Mouse (Mus musculus) intestine, embryonic 15.5 days (tissue): ENCODE measurements at regions not wholly inside any gene's neighbourhood (a gene's known extent, or its start where the extent isn't known, plus 50 kb on each side); places are given as distances from the start of the nearest gene placed in this dataset.

Source experiments
- ATAC-seq: fragments of 200-750 bp; cut with Nextera tagmentation; 2 replicates; pipeline ENCODE4 v1.8.0; 2017; ENCODE audit warnings: moderate TSS enrichment, moderate library complexity
- H3K27ac ChIP-seq: fragments of 300-500 bp; sonication (generic); 2 replicates; pipeline ENCODE4 v1.5.1; 2015; ENCODE audit warnings: mild to moderate bottlenecking, inconsistent platforms
- H3K27me3 ChIP-seq: fragments of 300-500 bp; sonication (generic); replicated peaks from 2 replicates; pipeline ENCODE4 v1.6.1; 2015; ENCODE audit warnings: inconsistent platforms
- H3K36me3 ChIP-seq: fragments of 300-500 bp; sonication (generic); 2 replicates; pipeline ENCODE4 v1.6.1; 2015; ENCODE audit warnings: inconsistent platforms
- H3K4me1 ChIP-seq: fragments of 300-500 bp; sonication (generic); replicated peaks from 2 replicates; pipeline ENCODE4 v1.6.1; 2015; ENCODE audit warnings: inconsistent platforms
- H3K4me2 ChIP-seq: fragments of 300-500 bp; sonication (generic); replicated peaks from 2 replicates; pipeline ENCODE4 v1.6.1; 2015; ENCODE audit warnings: mild to moderate bottlenecking, inconsistent platforms
- H3K4me3 ChIP-seq: fragments of 300-500 bp; sonication (generic); replicated peaks from 2 replicates; pipeline ENCODE4 v1.5.1; 2015; ENCODE audit warnings: inconsistent platforms
- H3K9ac ChIP-seq: fragments of 300-500 bp; sonication (generic); 2 replicates; pipeline ENCODE4 v1.6.1; 2015; ENCODE audit warnings: inconsistent platforms
- H3K9me3 ChIP-seq: fragments of 300-500 bp; sonication (generic); 2 replicates; pipeline ENCODE4 v1.6.1; 2016; ENCODE audit warnings: inconsistent platforms
- WGBS: fragments of 180-500 bp; shearing (Covaris S2); methylation state at CpG from one replicate; pipeline ENCODE4 v1.1.7; 2015; 5-methylcytosine and 5-hydroxymethylcytosine counted together

DNA sequence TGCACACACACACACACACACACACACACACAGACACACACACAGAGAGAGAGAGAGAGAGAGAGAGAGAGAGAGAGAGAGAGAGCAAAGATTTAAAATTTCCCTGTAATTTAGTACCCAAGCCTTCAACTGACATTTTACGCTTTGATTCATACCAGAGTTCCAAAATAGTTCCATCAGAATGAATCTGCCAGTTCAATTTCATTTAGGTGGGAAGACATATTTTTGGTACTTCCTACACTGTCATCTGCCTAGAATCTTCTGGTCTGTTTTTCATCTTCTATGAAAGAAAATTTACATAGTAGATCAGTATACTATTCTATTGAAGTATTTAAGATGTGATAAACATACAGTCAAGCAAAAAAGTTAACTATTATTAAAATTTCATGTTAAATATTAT lies 1177.4 kb downstream of the Zpld1 start:
- H3K4me2 ChIP-seq: no peak overlapping the region
- H3K4me1 ChIP-seq: no peaks in the 10 kb centered on the region
- WGBS: 84% methylated on average over 1 of the region's 1 CpGs
- no peak overlapping the region for H3K9ac ChIP-seq
- H3K27ac ChIP-seq: no peak overlapping the region
- no peaks in the 10 kb centered on the region for H3K27me3 ChIP-seq
- no peak for ATAC-seq
- no peak overlapping the region for H3K4me3 ChIP-seq
- no peaks in the 10 kb centered on the region for H3K36me3 ChIP-seq
- no peaks in the 10 kb centered on the region for H3K9me3 ChIP-seq

DNA sequence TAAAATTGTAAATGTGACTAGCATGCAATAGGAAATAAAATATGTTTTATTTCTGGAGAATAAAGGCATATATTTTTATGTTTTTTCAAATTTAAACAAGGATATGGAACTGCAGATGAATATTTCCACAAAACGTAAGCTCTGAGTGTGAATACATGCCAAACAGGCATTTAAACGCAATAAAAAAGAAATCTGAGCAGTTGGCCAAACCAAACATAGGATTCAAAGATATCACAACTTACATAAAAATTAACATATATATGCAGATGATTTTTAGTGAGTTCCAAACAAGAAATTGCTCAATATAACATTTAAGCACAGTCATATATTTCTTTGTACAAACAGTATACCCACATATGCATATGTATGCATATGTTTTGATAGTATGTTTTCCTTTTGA lies 1199.1 kb downstream of the Zpld1 start:
- H3K27ac ChIP-seq: no peak overlapping the region
- WGBS: 88% methylated on average over 2 of the region's 2 CpGs
- no peaks in the 10 kb centered on the region for H3K36me3 ChIP-seq
- no peak overlapping the region for H3K4me3 ChIP-seq
- H3K9me3 ChIP-seq: no peaks in the 10 kb centered on the region
- no peaks in the 10 kb centered on the region for H3K4me1 ChIP-seq
- no peak overlapping the region for H3K9ac ChIP-seq
- no peaks in the 10 kb centered on the region for H3K27me3 ChIP-seq
- no peak for ATAC-seq
- H3K4me2 ChIP-seq: no peak overlapping the region

DNA sequence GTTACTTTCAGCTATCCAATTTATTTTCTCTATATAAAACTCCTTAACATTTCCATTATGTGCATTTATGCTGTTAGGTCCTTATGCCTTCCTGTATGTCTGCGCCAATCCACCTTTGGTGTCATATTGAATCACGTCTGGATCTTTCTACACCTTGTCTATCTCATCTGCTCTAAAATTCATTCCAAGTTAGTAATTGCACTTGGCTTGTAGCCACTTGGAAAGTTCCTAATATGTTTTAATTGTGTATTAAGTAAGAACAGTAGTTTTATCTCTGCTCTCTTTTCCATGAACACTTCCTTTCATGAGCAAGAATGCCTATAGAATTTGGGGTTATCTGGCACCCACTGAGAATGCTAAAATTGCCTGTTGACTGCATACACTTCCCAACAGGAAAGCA lies 1205.6 kb downstream of the Zpld1 start:
- WGBS: 86% methylated on average over 2 of the region's 2 CpGs
- ATAC-seq: no peak
- no peak overlapping the region for H3K4me3 ChIP-seq

DNA sequence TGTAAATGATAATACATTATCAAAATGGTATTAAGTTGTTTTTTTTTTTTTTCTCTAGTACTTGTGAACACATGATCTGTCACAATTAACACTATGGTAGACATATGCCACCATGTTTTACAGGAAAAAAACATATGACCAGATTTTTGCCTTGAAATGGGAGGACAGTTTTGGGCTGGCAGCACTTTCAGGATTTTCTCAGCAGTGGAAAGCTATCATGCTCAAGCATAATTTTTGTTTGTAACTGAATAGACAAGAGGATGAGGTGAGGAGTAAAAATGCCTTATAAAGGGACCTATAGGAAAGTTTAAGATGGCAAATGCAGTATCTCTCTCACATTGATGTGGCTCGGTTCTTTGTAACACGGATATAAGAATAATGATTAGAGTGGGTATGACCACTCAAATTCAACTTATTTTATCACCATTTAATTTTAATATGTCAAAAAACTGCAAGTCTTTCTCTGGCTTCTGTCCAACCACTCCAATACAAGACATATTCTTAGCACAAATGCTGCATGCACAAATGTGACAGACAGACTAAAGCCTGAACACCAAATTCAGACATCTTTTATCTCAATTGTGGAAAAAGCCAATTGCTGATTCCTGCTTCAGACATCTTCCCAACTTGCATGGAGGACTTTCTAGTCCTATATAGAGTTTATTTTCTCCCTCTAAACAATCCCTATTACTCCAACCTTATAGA lies 1206.6 kb downstream of the Zpld1 start:
- 95% methylated on average over 2 of the region's 2 CpGs for WGBS
- no peak overlapping the region for H3K4me2 ChIP-seq

More for the DNA sequence above, 1205.6 kb downstream of the Zpld1 start:
- no peaks in the 10 kb centered on the region for H3K9me3 ChIP-seq
- H3K4me2 ChIP-seq: no peak overlapping the region
- H3K4me1 ChIP-seq: no peaks in the 10 kb centered on the region
- H3K27ac ChIP-seq: no peak overlapping the region
- no peaks in the 10 kb centered on the region for H3K36me3 ChIP-seq
- no peaks in the 10 kb centered on the region for H3K27me3 ChIP-seq
- no peak overlapping the region for H3K9ac ChIP-seq

DNA sequence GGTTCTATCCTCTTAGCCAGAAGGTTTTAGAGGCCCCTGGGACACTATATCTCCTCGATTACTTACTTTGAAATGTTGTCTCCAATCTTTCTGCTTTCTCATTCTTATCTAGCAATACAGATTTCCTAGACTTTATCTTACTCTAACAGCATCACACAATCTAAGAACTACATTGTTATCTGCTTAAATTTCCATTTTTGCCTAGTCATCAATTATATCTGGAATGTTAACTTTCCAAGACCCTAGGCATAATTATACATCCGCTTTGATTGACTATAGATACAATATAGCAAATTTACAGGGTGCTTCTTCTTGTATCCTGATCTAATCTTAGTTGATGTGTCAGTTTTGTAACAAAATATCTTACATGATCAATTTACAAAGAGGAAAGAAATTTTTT lies 1217.3 kb downstream of the Zpld1 start:
- 88% methylated on average over 2 of the region's 2 CpGs for WGBS
- Histone ChIP-seq H3K4me3 (no peak overlapping the region), H3K9me3 (no peaks in the 10 kb centered on the region), H3K4me2 (no peak overlapping the region), H3K36me3 (no peaks in the 10 kb centered on the region), H3K27ac (no peak overlapping the region), H3K9ac (no peak overlapping the region), H3K27me3 (no peaks in the 10 kb centered on the region), H3K4me1 (no peaks in the 10 kb centered on the region)
- ATAC-seq: no peak

More for the DNA sequence above, 1206.6 kb downstream of the Zpld1 start:
- H3K9ac ChIP-seq: no peak overlapping the region
- H3K4me1 ChIP-seq: no peaks in the 10 kb centered on the region
- no peaks in the 10 kb centered on the region for H3K36me3 ChIP-seq
- no peak overlapping the region for H3K4me3 ChIP-seq
- no peak overlapping the region for H3K27ac ChIP-seq
- ATAC-seq: no peak
- H3K27me3 ChIP-seq: no peaks in the 10 kb centered on the region
- H3K9me3 ChIP-seq: no peaks in the 10 kb centered on the region

DNA sequence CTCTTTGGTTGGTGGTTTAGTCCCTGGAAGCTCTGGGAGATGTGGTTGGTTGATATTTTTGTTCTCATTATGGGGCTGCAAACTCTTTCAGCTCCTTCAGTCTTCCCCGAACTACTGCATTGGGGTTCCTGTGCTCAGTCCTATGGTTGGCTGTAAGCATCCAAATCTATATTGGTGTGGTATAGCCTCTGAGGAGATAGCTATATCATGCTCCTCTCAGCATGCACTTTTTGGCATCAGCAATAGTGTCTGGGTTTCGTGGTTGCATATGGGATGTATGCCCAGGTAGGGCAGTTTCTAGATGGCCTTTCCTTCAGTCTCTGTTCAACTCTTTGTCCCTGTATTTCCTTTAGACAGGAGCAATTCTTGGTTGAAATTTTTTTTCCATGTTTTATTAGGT lies 1250.0 kb downstream of the Zpld1 start:
- H3K27me3 ChIP-seq: no peaks in the 10 kb centered on the region
- 83% methylated on average over 2 of the region's 2 CpGs for WGBS
- ATAC-seq: no peak
- H3K9ac ChIP-seq: no peak overlapping the region
- no peaks in the 10 kb centered on the region for H3K9me3 ChIP-seq
- H3K27ac ChIP-seq: no peak overlapping the region
- H3K4me2 ChIP-seq: no peak overlapping the region
- no peaks in the 10 kb centered on the region for H3K4me1 ChIP-seq
- H3K36me3 ChIP-seq: no peaks in the 10 kb centered on the region
- no peak overlapping the region for H3K4me3 ChIP-seq

DNA sequence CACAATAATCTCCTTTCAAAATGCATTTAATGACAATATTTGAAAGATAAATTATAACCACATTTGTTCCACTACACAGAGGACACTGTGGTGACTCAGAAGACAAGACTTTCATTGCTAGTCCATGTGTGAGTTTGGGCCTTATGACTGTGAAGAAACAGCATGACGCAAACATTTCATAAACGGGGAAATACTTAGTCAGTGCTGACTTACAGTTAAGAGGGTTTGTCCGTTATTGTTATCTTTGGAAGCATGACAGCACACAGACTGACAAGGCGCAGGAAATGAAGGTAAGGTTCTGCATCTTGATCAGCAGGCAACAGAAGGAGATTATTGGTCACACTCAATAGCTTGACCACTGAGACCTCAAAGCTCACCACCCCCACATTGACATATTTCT lies 1255.8 kb downstream of the Zpld1 start:
- 88% methylated on average over 4 of the region's 4 CpGs for WGBS
- Histone ChIP-seq H3K27me3 (no peaks in the 10 kb centered on the region), H3K9me3 (no peaks in the 10 kb centered on the region), H3K9ac (no peak overlapping the region), H3K4me3 (no peak overlapping the region), H3K27ac (no peak overlapping the region), H3K4me2 (no peak overlapping the region), H3K36me3 (no peaks in the 10 kb centered on the region), H3K4me1 (no peaks in the 10 kb centered on the region)
- no peak for ATAC-seq

DNA sequence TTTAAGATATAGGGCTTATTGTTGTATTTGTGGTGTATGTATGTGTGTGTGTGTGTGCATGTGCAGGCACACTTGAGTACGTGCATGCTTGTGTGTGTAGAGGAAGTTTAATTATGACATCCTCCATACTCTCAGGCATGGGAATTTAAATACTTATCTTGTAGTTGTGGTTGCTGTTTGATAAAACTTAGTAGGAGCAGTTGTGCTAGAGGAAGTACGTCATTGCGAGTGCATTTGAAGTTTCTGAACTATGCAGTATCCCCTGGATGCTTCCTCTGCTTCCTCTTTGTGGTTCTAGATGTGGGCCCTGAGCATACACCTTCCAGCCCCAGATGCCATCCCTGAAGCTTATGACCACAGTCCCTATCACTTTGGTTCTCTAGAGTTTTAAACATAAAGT lies 1281.5 kb downstream of the Zpld1 start:
- no peak for ATAC-seq
- Histone ChIP-seq H3K9ac (no peak overlapping the region), H3K27me3 (no peaks in the 10 kb centered on the region), H3K4me1 (no peaks in the 10 kb centered on the region), H3K4me3 (no peak overlapping the region), H3K27ac (no peak overlapping the region), H3K9me3 (no peaks in the 10 kb centered on the region), H3K4me2 (no peak overlapping the region), H3K36me3 (no peaks in the 10 kb centered on the region)
- WGBS: 79% methylated on average over 3 of the region's 3 CpGs

DNA sequence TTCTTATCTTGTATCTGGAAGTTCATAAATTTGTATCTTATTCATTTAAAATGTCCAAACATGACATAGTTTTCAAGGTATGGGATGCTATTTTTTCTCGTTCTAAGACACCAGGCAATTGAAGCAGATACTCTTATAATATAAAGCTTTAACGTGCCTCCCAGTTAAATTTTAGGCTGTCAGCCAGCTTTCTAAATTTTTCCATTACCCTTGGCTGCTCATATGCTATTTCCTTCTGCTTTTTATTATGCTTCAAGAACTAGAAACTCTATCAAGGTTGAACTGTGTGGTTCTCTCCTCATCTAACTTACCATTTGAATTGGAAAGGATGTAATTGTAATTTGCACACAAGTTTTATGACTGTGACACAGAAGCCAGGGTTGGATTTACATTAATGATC lies 1324.1 kb downstream of the Zpld1 start:
- H3K27me3 ChIP-seq: no peaks in the 10 kb centered on the region
- ATAC-seq: no peak
- H3K27ac ChIP-seq: no peak overlapping the region
- no peaks in the 10 kb centered on the region for H3K36me3 ChIP-seq
- WGBS: 55% methylated on average over 2 of the region's 2 CpGs
- no peak overlapping the region for H3K4me3 ChIP-seq
- no peak overlapping the region for H3K4me2 ChIP-seq
- no peaks in the 10 kb centered on the region for H3K9me3 ChIP-seq
- H3K4me1 ChIP-seq: no peaks in the 10 kb centered on the region
- no peak overlapping the region for H3K9ac ChIP-seq

DNA sequence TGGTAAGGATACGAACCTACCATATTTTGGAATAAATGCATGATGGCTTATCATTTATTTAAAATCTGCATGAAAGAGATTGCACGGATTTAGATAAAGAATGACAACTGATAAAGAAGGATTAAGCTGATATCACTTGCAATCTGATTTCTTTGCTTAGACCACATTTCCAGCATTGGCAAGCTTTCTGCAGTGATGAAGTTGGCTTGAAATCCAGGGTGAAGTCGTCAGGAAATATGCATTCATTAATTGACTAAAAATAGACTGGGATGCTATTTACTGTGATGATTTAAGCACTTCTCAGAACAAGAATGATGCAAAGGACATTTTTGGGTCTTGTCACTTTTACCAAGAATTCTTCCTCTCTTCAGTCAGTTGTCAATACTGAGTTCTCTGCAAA lies 1341.1 kb downstream of the Zpld1 start:
- ATAC-seq: no peak
- Histone ChIP-seq H3K27ac (no peak overlapping the region), H3K36me3 (no peaks in the 10 kb centered on the region), H3K9ac (no peak overlapping the region), H3K4me2 (no peak overlapping the region), H3K9me3 (no peaks in the 10 kb centered on the region), H3K4me1 (no peaks in the 10 kb centered on the region), H3K27me3 (no peaks in the 10 kb centered on the region), H3K4me3 (no peak overlapping the region)
- WGBS: 73% methylated on average over 3 of the region's 3 CpGs

DNA sequence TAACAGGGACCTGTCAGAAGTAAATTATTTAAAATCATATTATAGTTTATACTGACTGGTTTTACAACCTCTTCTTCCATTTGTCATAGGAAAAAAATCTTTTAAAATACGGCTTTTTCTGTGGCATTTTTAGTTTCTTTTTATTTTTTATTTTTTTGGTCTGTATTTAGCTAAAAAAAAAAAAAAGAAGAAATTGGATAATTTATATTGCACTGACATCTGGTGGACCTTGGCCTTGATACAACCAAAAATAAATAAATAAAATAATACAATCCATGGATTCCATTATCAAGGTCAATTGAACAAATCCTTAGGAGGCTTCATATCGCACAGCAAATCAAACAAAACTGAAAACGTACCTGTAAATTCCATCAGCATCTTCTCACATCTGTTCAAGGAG lies 1352.5 kb downstream of the Zpld1 start:
- Histone ChIP-seq H3K4me3 (no peak overlapping the region), H3K9me3 (no peaks in the 10 kb centered on the region), H3K36me3 (no peaks in the 10 kb centered on the region), H3K27me3 (no peaks in the 10 kb centered on the region), H3K27ac (no peak overlapping the region), H3K4me2 (no peak overlapping the region), H3K9ac (no peak overlapping the region), H3K4me1 (no peaks in the 10 kb centered on the region)
- ATAC-seq: no peak
- 85% methylated on average over 3 of the region's 3 CpGs for WGBS

DNA sequence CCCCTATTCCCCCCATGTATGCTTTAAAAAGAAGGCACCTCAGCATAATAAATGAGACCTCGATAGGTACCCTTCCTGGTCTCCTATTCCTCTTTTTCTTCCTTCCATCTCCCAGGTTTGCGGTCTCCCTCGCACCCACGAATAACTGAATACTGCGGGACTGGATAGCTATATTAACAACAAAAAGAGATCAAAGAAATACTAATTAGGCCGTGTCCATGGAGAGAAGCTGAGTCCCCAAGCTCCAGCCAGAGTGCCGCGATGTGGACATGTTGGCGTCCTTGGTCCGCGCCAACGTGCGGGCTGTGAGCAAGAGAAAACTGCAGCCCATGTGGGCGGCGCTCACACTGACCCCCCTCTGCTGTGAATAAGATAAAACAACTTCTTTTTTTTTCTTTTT lies 1382.0 kb downstream of the Zpld1 start:
- H3K4me3 ChIP-seq: no peak overlapping the region
- ATAC-seq: no peak
- H3K27ac ChIP-seq: no peak overlapping the region
- H3K4me2 ChIP-seq: no peak overlapping the region
- H3K9me3 ChIP-seq: no peaks in the 10 kb centered on the region
- no peaks in the 10 kb centered on the region for H3K4me1 ChIP-seq
- H3K36me3 ChIP-seq: no peaks in the 10 kb centered on the region
- no peak overlapping the region for H3K9ac ChIP-seq
- H3K27me3 ChIP-seq: no peaks in the 10 kb centered on the region
- 94% methylated on average over 15 of the region's 15 CpGs for WGBS

DNA sequence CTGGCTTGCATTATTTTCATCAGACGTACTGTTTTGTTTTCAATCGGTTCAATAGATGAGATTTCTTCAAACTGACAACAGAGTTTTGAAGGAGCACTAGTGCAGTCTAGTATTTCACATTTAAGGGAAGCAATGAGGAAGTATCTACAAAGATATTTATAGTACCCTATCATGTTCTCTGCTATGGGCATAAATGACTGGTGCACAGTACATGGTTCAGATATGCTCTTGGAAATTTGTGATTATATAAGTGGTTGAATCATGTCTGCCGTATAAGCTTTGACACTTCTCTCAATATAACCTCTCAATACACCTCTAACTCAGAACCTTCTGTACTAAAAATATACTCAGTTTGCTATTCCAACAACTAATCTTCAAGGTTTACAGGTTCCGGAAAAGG lies 1390.7 kb downstream of the Zpld1 start:
- Histone ChIP-seq H3K4me1 (no peaks in the 10 kb centered on the region), H3K27ac (no peak overlapping the region), H3K4me3 (no peak overlapping the region), H3K4me2 (no peak overlapping the region), H3K36me3 (no peaks in the 10 kb centered on the region), H3K27me3 (no peaks in the 10 kb centered on the region), H3K9me3 (no peaks in the 10 kb centered on the region), H3K9ac (no peak overlapping the region)
- 92% methylated on average over 4 of the region's 4 CpGs for WGBS
- no peak for ATAC-seq
